Mouse (Mus musculus) lung, postnatal 14 days (tissue): ENCODE results near the gene Tmem259.

Experiments used
- DNase-seq: peaks from one replicate; pipeline ENCODE4 v3.0.0; 2021

Gene Tmem259

DNA sequence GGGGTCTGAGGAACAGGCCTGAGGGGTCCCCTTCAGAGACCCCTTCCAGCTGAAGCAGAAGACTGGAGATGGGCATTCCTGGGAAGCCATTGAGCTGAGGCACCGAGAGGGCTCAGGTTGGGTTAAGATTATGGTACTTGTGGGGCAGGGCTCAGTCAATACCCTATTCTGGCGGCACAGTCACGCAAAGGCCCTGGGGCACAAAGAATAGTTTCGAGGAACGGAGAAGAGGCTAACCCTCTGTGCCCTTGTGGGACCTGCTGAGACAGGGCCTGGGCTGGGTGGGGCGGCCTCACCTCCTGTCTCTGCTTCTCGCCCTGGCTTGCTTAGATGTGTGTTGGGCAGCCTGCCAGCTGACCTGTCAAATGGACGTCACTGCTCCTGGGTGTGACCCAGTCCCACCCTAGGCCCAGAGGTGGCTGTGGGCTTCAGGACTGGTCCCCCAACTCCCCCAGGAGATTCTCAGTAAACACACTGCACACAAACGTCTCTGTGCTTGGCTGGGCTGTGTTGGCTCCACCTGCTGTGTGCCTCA is 50.9 kb downstream of the Tmem259 start:
- no peak for DNase-seq

DNA sequence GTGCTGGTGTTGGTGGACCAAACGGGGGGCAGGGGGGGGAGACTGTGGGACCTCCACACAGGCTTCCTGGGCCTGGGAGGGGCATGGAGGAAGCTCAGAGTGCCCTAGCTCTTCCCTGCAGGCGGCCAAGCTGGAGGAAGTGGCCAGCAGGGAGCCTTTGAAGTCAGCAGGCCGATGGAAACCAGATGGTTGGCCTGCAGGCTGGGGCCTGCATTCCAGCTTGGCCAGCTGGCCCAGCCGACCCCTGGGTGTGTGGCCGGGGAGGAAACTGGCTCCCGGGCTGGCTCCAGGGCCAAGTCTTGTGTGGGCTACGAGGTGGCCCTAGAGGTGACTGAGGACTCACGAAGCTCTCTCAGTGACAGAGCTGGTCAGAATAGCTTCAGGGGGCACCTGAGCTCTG is 51.4 kb downstream of the Tmem259 start:
- peak; percentile 68 for DNase-seq

DNA sequence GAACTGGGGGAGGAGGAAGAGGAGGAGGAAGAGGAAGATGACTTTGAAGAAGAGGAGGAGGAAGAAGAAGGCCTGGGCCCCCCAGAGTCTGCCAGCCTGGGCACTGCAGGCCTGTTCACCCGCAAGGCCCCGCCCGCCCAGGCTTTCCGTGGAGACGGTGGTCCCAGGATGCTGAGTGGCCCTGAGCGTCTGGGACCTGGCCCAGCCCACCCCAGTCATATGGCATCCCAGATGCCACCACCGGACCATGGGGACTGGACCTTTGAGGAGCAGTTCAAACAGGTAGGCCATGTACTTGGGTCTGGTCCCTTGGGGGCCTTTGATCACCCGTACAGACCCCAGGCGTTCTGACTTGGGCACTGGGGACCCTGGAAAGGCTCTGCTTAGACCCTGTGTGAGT is 52.3 kb downstream of the Tmem259 start:
- no peak for DNase-seq

- no peak for DNase-seq
These were observed 53.3 kb downstream of the Tmem259 start for GRCm38 (mm10) chr10:79930826-79931186.

DNA sequence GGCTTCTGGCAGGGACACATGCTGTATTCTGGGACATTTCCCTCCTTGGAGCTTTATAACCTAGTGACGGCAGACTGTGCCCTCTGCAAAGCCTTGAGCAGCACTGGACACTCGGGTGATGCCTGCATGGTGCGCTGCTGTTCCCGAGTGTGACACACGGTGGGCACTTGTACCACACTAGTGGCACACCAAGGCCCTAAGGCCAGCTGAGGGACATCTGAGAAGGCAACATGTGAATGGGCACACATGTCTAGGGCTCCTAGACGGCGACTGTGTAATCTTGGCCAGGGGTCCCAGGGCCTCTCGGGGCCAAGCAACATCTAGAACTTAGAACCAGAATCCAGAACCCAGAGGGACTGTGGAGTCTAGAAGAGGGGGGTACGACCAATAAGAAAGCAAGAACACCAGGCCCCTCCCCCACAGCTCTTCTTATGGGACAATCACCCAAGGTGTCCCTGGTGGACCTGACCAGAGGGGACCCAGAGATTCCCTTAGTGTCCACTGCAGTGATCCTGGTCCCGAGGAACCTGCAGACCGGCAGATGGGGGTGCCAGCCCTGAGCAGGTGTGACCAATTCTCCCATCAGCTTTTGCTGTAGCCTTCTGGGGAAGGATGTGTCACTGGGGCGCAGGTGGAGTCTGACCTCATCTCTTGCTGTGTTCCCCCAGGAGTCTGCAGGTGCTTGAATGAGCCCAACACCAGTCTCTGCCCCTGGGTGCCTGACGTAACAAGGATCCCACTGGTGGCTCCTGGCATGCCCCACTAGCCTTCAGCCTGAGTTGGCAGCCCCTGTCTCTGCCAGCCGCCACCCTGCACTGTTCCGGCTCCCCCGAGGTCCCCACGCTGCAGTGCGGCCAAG is 53.9 kb downstream of the Tmem259 start:
- DNase-seq = no peak

DNA sequence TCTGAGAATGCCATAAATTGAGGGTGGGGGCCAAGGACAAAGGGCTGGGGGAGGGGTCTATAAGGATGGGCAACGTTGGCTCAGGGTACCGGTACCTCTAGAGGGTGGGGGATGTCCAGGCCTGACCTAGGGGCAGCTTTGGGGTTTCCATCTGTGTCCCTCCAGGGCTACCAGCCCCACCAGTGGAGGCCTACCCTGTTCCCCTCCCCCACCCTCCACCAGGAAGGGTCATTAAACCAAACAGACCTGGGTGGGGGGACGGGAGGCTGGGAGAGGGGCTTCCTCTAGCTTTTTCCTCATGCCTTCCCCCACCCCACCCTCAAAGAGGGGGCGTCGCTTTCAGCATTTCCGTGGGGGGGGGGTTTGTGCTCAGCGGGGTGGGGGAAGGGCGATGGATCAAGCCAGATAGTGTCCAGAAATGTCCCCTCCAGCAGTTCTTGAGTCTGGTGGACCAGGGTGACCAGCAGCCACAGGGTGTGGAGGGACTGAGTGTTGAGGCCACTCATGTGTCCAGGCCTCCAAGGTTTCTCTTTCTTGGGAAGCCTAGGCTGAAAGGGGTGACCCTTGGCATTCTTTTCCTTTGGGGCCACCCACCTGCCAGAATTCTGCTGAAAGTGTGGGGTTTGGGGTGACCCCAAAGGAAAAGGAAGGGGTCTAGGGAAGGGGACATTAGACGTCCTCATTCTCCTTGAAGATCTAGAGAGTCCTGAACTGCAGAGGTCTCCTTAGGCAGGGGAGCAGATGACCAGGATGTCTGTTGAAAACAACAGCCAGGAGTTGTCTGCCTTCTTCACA is 55.0 kb downstream of the Tmem259 start:
- no peak for DNase-seq

- DNase-seq = peak; percentile 53
These were observed 56.0 kb downstream of the Tmem259 start for GRCm38 (mm10) chr10:79928030-79928694.

DNA sequence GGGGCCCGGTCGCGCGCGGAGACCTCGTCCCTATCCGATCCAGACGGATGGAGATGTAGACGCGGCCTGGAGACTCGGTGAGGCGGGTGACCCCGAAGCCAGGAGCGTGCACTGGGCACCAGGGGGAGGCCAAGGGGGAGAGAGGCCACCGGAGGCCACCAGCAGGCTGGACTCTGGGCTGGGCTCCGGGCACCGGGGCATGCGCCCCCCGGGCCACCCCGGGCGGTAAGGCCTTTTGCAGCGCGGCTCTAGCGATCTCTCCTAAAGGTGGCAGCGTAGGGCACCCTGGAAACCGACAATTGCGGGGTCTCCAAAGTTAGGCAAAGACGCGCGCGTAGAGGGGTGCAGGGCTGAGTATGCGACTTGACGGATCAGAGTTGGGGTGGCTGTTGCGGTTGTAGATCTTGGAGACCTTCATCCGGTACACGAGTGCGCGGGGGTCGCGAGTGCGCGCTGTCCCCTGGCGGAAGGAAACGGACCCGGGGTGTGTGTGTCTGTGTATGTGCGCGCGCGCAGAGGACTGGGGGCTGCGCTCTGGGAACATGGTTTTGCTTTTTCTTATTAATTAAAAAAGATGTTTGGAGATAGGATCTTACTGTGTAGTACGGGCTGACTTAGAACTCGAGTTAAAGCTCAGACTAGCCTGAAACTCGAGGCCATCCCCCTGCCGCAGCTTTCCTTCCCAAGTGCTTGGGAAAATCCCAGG is 56.7 kb downstream of the Tmem259 start:
- peak; percentile 61 for DNase-seq

GRCm38 (mm10) chr10:79926491-79927323 is 57.4 kb downstream of the Tmem259 start, which contains the start of gene Arid3a:
Arid3a (plus strand) TSS chr10:79927043.
- DNase-seq = peak; percentile 90

- DNase-seq = no peak
These were observed 58.2 kb downstream of the Tmem259 start for GRCm38 (mm10) chr10:79925785-79926490.

DNA sequence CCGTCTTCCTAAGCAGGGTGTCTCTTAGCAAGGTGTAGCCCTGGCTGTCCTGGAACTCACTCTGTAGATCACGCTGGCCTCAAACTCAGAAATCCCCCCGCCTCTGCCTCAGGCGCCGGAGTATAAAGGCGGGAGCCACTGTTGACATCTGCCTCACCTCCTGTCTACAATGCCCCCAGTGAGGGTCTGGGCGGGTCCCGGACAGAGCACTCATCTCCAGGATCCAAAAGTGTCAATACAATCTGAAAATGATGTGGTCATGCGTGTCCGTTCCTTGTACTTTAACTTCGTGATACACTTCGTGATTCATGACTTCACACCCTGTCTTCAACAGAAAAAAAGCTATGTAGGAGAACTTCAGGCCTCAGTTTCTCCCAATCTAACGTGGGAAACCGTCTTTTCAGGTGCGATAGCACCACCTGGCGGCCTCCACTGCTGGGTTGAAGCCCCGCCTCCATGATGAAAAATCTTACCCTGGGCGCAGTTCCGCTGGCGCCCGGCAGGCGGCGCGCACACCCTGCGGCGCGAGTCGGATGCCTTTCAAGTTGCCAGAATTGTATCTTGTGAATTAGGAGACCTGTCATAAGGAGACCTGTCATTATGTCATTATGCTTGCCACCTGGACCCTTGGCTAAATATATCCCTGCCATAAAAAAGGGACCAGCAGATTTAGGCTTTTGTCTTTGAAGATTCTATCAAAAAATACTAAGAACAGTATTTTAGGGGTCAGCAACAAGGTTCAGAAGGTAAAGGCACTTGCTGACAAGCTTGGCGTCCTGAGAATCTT is 58.9 kb downstream of the Tmem259 start:
- peak; percentile 96 for DNase-seq
